Mouse (Mus musculus) urinary bladder, adult 18-20 months (tissue): Measurements from ENCODE around the gene Sh3bp4.

Source experiments
- DNase-seq, 2 experiments: peaks; one replicate each; pipeline ENCODE4 v3.0.0; 2022; ENCODE audit warnings: low spot score in 2 of 2, mixed read lengths in 2 of 2

Gene Sh3bp4

DNA sequence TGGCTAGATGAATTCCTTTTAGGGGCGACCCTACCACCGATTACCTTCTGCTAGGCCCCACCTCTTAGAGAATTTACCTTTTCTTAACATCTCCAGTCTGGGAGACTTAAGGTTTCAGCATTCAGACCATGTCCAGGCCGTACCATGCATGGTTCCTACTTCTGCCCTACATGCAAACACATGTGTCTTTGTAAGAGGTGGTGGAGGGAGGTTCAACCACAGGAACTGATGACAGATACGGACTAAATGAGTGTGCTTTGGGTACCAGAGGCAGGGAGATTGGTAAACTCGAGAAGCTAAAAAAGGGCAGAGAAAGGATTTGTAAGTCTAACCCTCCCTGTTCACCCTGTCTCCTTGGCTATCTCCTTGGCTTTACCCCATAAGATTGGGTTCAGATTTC lies 23.5 kb downstream of the Sh3bp4 start:
- DNase-seq: no peak

DNA sequence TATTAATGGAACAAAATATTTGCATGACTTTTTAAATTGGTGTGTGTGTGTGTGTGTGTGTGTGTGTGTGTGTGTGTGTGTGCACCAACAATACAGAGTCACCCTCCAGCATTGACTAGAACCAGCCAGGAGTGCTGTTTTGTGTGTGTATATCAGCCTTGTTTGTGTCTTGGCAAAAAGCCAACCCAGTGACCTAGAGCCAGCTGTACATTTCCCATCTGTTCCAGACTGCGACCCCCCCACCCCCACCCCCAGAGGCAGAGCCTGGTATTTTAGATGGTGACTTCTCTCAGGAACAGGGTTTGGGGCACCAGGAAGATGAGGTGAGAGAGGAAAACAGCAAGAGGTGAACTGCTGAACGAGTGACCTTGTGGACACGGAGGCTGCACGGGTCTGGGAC lies 24.2 kb downstream of the Sh3bp4 start:
- no peak for DNase-seq

DNA sequence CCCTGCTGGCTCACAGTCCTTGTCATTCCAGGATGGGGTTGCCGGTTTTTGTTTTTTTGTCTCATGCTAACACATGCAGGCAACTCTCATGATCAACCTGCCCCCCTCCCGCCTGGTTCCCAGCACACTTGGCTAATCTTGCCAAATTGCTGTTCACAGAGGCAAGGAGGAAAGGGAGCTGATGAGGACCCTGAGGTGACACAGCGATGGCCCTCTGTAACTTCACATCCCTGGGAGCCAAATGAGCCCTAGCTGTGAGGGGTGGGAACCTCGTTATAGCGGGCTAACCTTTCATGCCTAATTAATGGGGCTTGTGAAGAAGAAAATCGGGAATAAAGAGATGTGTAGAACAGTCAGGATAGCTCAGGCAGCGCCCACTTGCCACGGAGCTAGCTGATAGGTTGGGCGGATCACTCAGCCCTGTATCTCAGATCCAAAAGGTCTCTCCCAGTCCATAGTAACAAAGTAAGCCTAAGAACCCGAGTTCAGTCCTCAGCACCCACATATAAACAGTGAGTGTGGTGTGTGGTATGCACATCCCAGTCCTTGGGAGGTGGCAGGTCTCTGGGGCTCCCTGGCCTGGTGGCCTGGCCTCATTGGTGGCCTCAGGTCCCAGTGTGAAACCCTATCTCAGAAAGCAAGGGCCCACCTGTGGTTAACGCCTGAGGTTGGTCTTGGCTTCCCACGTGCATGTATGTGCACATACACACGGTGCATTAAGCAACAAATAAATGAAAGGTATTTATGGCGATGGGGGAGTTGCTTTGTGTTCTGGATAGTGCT lies 25.6 kb downstream of the Sh3bp4 start:
- no peak for DNase-seq

DNA sequence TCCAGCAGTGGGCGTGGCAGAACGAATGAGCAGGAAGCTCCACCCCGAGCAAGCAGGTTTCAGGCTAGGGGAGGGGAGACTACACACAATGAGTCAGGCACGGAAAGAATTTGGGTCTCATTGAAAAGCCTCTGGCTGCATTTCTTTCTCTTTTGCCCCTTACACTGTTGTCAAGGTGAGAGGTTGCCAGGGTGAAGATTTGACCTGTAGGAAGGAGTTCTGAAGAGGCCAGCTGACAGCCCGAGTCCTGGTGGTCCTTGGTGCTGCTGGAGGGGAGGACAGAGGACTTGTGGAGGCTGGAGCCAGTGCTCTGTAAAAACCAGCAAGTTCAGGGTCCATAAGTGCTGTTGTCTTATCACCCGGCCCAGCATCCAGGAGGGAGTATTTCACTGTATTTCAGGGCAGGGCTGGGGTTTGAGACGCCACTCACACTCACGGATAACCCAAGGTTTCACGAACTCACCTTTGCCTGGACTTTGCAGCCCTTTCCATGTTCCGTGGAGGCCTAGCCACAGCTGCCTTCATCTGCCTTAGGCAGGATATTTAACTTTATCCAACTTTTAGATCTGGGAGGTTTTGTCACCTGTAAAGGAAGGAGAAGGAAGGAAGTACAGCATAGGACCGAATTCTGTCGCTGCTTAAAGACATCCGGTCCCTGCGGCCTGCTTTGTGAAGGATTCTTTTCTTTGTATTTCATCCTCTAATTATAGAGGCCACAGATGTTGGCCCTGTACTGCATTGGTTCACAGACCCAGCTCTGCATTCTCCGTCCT lies 32.2 kb downstream of the Sh3bp4 start:
- DNase-seq: no peak

DNA sequence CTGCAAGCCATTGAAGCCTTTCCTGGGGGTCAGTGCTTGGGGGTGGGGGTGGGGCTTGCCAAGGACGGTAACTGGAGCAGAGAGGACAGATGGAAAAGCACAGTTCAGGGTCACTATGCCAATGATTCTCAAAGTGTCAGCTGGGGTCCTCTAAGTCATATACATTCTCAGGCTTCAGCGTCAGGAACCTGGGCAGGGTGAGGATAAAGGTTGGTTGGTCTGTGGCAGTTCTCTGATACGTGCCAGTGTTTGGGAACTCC lies 32.7 kb downstream of the Sh3bp4 start:
- no peak for DNase-seq

DNA sequence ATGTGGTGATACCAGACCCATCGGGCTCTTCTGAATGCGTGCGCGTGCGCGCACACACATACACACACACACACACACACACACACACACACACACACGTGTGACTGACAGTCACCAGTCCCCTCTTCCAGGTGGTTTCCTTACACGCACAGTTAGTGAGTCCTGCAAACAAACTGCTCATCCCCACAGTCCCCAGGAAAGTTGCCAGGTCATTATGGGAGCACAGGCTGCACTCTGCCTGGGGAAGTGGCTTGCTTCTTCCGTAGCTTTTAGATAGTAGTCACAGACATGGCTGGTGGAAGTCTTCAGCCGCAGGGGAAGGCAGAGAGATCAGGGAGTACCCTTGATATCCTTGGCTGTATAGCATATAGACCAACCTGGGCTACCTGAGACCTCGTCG lies 33.3 kb downstream of the Sh3bp4 start:
- no peak for DNase-seq

DNA sequence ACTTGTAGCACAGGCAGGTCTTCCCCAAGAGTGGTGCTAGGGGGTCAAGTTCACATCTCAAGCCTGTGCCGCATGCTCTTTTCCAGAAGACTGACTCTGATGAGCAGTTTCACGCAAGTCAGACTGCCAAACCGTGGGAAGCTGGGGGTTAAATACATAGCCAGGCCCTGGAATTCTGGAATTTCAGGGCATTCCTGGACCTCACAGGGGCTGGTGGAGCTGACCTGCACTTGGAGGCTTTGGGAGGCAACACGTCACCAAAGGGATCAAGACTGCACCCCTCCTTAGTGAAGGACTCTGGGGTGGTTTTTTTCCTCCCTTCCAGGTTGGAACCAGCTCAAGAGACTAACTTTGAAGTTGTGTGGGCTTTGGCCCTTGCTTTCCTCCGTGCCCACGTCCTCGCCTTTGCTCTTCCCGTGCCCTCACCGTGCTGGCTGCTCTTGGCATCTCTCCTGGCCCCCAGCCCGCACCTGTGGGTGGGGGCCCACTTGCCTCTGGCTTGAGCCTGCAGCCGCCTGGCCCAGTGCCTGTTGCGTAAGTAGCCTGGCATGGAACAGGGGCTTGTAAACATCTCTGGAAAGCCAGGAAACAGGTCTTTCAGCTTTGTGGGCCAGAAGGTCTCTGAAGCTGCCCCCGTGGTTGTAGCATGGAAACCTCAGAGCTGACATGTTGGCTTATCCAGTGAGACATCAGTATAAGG lies 34.0 kb downstream of the Sh3bp4 start:
- peak; percentile 68 to 81 for DNase-seq

DNA sequence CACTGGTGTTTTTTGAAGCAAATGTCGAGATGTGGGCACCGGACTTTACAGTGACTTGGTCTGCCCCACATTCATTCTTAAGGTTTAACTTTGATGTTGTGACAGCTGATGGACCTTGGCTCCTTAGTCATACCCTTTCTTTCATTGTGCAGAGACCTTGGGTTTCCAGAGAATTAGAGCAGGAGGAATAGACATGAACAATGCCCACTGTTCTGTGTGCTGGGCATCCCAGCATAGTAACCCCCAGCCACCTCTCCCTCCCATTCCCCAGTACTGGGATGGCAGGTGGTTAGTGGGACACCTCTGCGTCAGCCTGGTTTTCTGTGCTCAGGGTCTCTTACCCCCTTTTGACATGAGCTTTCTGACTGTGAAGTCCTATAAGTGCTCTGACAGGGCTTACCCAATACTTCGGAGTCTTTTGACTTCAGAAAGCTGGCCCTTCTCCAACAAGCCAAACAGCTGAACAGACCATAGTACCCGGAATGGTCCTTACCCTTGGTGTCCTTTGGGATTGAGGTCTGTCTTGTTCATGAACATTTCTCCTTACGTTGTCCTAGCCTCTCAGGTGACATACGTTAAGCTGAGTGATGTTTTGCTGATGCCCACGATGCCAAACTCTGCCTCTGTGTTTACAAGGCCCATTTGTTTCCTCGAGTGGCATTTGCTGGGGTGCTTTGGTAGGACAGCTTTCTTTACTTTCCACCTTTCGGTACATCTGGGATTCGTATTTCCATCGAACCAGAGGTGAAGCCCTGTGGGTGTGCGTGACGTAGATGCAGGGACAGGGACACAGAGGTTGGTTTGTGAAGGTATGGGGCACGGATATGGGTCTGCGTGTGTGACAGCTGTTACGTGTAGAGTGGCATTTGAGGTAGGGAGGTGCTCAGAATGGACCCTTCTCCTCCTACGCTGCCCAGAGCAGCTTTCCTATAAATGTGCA lies 35.9 kb downstream of the Sh3bp4 start:
- DNase-seq: no peak

DNA sequence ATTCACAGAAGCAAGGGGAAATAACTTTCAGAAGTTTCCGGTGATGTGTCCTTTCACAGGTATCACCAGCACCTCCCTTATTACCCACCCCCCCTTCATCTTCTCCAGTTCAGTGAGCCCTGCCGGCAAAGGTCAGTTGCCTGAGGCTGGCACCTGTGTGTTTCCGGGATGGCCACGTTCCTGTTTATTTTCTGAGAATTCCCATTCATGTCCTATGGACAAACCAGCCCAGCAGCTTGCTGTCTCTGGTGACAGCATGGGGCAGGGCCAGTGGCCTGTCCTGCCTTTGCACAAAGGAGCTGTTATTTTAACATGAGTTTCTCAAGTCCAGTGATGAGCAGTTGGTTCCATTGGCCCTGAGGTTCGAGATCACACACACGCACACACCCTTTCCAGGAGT lies 37.3 kb downstream of the Sh3bp4 start:
- no peak for DNase-seq

DNA sequence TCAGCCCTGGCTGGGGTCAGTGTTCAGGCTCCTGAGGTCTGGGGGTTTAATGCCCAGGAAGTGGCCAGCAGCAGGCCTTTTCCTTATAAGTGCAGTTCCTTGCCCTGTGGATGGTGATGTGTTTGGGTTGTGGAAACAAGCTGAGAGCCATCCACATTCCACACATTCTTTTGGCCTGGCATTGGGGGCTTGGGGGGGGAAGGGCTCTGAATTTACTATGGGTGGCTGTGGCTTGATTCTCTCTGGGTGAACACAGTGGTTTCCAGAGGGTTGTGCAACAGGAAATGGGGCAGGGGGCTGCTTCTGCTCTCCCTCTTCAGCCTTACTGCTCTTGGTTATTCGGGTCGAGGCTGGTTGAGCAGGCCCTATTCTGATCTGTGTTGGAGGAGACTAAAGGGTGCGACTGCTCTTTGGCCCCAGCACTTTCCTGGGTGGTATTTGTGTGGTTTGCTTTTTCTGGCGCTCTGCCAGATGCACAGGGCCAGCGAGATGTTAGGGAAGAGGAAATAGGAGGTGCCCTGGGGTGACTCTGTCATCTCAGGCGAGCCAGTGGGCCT lies 38.2 kb downstream of the Sh3bp4 start:
- DNase-seq: peak in 1 of 2 experiments; percentile 66

DNA sequence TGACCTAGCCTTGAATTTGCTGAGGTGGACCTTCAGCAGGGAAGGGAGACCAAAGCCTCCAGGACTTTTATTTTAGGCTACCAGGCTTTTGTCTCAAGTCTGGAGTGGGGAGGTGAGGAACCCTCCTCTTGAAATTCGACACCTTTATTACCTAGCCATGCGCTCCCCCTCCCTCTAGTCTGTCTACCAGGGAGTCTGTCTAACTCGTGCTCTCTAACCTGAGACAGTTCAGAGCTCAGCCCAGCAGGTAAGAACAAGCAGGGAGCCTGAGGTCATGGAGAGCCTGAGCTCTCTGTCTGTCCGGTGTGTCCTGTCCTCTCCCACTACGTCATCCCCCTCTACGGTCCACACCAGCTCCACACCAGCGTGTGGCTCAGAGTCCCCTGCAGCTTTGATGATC lies 39.6 kb downstream of the Sh3bp4 start:
- no peak for DNase-seq

DNA sequence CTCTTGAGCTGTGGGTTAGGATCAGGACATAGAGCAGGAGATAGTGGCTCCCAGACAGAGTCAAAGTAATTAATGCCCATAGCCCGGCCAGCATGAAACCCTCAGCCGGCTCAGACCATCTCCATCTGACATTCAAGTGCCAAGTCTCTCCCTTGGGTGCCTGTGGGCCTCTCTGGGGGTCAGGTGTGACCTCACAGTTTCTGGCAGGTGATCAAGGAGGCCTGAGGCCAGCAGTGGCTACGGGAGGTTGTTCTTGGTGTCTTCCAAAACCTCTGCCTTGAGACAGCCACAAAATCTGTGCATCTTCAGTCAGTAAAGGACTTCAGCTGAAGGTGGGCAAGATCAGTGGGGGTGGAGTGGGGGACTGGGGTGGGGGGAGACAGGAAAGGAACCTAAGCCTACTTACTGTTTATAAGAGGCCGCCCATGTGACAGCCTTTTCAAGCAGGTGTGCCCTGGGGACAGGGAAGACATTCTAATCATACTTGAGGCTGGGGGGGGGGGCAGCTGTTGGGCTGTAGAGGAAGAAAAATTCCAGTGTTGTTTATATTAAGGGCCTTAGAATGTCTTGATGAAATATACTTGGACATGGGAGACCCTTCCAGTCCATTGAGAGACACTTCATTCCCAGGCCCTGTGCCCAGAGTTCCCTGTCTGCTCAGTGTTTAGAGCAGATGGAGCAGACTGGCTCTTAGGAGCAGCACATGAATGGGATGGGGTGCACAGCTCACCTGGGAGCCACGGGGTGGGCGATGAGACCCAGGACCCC lies 40.7 kb downstream of the Sh3bp4 start:
- DNase-seq: no peak

DNA sequence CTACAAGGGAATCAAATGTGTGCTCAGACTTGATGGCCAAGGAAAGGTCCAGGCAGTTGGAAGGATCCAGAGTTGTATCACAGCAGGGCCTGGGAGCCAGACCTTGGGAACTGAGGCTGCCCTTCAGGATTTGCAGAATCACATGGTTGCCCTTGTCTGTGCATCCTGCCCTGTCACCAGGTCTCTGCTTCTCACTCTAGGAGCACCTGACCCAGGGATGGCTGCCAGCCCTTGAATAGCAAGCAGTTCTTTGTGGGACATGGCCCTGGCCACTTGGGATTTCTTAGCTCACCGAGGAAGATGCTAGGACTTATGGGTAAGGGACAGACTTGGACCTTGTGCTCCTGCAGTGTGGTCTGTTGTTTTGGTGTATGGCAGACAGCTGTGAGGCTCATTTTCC lies 42.3 kb downstream of the Sh3bp4 start:
- no peak for DNase-seq

DNA sequence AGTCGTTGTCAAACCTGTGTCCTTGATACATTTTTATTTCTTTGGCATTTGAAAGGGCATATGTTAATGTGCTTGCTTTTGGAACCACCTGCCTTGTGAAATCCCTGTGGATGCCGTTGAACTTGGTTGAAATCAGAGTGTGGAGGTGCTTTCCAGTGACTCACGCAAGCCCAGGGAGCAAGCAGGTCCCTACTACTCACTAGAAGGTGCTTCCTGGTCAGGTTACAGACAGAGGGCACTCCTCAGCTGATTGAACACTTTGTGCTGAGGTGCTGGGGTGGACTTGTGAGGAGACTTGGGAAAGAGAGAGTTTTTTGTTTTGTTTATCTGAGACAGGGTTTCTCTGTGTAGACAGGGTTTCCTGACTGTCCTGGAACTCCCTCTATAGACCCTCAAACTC lies 43.5 kb downstream of the Sh3bp4 start:
- no peak for DNase-seq

DNA sequence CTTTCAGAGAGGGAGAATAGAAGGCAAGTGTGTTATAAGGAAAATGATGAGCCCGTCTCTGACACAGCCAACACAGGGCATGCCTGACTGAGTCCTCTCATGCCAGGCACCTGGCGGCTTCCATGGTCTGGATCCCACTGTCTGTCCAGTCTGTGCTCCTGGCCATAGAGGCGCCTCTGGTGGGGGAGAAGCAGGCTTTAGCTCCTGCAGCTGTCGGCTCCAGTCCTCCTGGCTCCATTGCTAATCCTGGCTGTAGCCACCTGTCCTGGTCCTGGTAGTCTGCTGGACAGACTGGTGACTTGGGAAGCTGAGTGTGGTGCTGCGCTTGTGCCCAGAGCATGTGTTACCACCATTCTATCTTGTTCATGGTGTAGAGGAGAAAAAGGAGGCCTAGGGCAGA lies 46.8 kb downstream of the Sh3bp4 start:
- DNase-seq: no peak

DNA sequence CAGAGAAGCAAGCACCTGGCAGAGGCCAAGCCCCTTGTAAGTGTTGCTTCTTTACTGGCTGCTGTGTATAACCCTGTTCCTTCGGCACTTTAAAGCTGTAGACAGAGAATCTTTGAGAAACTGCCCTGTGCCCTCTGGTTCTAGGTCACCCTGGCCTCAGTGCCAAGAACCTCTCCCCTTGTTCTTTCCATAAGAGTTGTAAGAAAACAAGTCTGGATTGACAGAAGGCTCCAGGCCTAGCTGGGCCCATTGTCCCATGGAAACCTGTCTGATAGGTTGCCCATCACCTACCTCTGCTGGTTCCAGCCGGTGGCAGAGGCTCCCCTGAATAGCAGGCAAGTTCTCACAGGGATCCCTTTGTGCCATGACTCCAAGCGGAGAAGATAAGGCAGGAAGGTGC lies 47.9 kb downstream of the Sh3bp4 start:
- DNase-seq: no peak

DNA sequence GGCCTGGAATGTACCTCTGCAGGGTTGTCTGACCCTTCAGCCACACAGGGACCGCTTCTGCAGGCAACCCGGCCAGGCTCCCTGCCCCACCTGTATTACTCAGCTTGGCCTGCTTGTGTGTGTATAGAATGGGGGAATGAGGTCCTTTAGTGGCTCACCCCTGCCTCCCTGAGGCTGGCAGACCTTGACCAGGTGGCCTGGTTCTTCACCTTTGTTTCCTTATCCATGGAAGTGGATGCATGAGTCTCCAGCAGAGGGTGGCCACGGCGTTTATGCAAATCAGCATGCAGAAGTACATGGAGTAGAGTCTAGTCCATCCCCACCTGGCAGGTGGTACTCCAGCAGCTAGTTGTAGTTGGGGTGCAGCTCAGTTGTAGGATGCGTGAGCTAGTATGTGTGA lies 48.6 kb downstream of the Sh3bp4 start:
- no peak for DNase-seq

DNA sequence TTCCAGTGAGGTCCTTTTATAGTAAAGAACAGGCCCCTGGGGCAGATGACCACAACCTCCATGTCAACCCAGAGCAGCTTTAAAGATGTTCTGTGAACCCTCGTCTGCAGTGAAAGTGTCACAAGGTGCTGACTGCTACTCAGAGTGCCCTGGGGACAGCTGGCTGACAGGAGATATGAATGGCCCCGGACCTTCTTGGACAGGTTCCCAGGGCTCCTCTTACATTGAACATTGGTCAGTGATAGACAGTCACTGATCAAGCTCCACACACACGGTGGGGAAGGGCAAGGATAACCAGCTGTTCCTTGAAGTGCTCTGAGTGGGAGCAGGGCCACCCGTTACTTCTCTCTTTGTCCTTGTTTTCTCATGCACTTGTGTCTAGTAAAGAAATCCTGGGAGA lies 50.1 kb downstream of the Sh3bp4 start:
- DNase-seq: no peak

DNA sequence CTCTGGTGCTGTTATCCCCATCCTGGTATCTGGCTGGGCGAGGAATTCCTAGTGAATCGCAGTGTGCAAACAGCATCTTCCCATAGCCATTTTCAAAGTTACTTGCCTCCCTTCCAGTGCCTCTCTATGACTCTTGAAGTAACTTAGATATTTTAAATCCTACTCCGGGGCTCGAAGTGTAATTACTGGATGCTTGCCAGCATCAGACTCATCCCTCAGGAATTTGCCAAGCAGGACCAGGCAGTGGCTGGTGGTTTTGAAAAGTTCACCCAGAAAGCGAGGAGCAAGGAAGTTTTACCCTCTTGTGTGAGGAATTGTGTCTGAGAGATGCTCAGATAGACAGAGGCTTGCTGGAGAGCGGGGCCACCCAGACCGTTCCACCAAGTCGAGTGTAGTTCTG lies 51.3 kb downstream of the Sh3bp4 start:
- no peak for DNase-seq

DNA sequence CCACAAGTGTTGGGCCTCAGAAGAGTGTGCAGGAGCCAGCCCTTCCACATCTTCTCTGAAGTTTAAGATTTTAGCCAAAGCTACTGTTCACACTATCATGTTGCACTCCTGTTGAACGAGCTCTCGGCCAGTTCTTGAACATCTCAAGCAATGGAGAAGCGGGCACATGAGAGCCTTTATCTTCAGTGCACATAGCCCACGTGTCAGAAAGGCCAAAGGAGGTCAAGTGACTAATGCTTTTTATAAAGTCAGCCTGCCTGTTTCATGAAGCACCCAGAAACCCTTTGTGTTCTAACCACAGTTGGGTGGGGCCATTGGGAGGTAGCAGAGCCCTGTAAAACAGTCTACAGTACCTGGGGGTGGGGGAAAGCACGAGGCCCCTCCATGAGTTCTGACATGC lies 52.2 kb downstream of the Sh3bp4 start:
- no peak for DNase-seq

DNA sequence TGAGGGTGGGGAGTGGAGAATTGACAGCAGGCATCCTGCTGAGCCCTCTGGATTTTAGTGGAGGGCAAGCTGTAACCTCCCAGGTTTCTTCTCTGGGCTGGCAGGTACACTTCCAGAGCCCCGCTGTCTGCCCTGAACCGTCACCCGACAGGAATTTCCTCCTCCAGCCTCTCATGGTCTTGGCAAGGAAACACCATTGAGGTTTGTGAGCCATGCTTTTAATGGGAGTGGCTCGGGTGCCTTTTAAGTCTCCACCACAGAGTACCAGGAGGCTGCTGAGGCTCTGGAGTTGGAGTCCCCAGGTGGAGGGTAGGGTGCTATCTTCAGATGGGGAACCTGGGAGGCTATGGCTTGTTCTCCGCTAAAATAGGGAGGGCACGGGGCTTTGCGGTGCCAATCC lies 53.9 kb downstream of the Sh3bp4 start:
- no peak for DNase-seq
